Mouse (Mus musculus): ENCODE measurements around the gene Wwc2.

The Wwc2 gene

DNA sequence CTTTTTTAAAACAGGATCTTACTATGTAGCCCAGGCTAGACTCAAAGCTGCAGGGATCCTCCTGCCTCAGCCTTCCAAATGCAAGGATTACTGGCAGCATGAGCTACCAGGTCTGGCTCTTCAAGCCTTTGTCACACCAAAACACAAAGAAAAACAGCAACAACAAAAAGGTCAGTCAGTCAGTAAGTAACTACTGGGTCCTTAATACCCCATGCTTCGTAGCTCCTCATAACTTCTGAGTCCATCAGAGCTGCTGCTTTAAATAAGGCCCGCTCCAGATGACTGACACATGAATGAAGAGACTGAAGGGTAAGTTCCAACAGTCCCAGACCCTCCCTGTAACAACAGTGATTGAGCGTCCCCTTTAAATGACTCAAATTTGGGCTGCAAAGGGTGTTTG lies 90.8 kb downstream of the Wwc2 start:
- DNase-seq: no peak

DNA sequence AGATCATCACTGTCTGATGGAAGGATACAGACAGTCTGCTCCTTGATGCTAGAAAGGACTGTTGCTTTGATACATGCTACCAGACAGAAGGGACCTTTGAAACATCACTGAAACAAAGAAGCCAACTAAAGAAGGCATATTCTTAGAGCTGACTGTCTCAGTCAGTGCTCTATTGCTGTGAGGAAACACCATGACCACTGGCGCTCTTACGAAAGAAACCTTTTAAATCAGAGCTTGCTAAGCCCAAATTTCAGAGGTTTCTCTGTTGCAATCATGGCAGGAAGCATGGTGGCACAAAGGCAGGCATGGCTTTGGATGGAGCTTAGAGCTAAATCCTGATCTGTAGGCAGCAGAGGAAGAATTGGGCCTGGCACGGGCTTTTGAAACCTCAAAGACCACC lies 98.3 kb downstream of the Wwc2 start:
- DNase-seq: no peak

DNA sequence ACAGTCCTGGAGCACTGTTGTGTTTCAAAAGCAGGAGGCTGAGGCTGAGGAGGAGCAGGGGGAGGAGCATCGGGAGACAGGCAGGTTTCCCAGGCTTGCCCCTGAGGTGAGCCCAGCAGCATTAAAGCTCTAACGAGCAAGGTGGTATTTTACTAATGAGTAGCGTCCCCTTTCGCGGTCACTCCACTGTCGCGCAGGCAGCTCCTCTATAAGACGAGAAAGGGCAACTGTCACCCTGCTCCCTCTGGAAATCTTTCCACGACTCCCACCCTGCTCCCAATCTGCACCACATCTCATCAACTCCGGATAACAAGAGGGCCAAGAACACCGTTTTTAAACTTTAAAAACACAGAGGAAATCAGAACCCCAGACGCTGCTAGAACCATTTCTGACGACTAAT lies 99.1 kb downstream of the Wwc2 start:
- no peak for DNase-seq

GRCm38 (mm10) chr8:47890814-47891210 lies 99.9 kb downstream of the Wwc2 start:
- DNase-seq: no peak

DNA sequence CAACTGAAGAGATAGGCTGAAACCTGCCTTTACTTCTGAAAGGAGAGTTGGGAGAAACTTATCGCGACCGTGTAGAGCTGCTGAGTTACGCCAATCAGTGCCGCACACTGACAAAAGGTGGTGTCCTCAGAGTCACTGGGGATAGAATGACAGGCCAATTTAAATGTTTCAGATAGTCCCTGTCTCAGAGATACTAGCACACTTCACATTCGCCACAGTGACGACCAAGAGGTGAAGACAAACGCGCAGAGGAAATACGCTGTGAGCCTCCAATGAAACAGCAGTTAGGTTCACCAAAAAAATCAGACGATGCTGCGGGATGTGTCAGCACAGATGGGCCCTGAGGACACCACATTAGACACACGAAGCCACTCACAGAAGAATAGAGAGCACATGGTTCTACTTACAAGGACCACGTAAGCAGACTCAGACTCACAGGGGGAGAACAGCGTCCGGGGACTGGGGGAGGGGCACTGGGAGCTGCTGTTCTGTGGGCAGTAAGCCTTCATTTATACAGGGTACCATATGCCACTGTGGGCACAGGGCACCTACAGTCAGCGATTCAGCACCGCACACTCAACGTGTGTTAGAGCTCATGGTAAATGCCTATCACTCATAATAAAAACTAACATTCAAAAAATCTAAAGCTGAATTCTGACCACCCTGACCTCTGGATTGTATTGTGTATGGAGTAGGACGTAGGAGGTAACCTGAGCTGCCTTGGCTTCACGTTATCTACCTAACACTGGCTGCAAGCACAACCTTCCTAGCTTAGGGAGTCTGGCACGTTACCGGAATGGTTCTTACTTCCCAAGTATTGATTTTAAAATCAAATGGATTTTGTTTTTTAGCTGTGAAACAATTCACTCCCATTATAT lies 100.5 kb downstream of the Wwc2 start:
- no peak for DNase-seq

DNA sequence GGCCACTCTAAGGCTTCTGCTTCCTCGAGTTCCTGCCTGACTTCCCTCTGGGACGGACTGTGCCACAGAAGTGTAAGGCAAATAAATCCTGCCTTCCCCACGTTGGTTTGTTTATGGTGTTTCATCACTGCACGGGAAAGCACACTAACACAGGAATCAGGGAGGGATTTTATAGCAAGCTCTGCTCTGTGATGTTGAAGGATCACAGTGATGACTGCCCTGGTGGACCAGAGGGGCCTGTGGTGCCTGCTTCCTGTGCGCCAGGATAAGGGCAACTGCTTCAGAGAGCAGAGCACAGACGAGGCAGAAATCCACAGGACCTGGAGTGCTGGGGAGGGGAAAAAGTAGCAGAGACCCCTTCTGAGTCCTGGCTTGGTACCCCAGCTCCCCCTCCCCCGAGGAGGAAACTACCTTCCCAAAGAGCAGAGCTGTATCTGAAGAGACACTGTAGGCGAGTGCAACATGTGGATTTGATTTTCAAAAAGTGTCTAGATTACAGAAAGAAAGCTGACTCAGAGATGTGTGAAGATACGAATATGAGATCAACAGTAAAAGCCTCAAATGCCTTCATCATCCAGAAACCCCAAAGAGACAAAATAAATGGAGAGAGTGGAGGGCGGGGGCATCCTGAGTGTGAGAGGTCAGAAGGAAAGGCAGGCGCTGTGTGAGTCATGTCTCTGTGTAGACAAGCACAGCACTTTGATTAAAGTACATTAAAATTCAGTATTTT lies 101.7 kb downstream of the Wwc2 start:
- no peak for DNase-seq

DNA sequence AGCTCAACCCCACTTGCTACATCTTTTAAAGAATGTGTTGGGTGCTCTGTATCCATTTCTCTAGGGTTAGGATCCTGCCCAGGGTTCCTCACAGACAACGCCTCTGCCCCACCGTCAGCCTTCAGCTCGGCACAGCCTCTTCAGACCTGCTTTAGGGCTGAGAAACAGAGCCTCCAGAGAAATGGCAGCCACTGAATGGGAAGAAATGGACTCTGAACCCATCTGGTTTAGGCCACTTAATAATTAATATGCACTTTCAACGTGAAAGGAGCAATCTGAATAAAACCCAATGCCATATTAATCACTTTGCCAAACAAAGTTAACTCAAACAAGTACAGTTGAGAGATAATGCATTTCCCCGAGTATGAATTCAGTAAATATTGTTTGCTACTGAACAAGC lies 106.4 kb downstream of the Wwc2 start:
- DNase-seq: no peak

DNA sequence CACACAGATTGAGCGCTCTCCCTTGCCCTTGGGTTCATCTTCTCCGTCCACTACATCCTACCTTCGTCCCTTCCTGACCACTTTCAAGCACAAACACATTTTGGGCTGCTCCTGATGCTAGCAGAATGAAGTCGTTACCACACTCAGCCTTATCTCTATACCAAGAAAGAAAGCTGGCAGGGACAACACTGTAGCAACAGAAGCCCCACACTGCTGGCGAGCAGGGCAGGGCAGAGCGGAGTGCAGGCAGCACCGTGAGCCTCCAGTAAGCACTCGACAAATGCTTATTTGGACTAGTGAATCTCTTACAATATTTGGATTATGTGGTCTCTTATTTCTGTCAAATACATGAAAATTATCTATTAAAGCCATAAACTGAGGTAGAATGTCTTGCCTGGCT lies 107.0 kb downstream of the Wwc2 start:
- DNase-seq: no peak

GRCm38 (mm10) chr8:47878516-47878915 lies 112.2 kb downstream of the Wwc2 start:
- no peak for DNase-seq

DNA sequence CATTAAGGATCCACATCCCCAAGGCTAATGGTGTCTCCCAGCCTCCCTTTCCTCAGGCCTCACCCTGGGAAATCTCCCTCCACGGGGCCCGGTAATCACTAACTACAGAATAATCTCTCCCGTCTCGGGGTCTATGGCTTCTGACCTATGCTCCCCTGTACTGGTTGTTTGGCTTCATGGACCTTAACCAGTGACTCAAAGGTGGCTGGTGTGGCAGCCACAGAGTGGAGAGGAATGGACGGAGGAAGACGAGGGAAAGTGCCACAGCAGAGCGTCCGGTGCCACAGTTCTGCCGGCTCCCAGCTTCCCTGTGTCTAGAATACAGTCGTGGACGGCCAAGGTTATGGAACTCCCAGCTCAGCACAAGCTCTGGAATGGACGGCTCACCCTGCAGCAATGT lies 114.9 kb downstream of the Wwc2 start:
- DNase-seq: no peak

DNA sequence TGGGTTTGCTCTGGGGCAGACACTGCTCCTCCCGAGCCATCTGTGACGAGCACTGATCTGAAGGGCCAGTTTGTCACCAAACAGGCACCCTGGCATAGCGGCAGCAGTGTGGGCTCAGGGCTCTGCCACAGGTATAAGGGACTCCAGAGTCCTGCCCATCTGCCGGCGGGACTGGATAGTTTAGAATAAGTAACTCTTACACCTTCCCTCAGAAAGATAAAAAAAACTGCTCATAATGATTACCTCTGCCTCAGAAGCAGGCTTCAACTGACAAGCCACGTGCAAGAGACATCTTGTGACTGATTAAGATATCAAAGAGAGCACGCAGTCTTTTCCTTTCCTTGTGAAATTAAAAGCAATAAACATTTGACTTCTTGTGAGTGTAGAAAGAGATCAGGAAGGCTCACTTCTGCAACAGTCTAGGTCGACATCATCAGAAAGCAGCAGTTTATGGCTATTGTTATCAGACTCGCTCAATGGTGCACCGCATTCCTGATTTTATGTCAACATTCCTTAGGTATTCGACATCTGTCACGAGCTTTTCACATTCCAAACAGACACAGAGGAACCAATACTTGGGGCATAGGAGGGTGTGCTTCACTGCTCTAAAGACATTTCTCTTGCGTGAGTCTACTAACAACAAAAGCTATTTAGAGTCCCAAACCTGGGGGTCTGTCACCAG lies 116.1 kb downstream of the Wwc2 start:
- DNase-seq: no peak

GRCm38 (mm10) chr8:47872361-47873107 lies 118.2 kb downstream of the Wwc2 start:
- no peak for DNase-seq

GRCm38 (mm10) chr8:47867067-47867466 lies 123.7 kb downstream of the Wwc2 start:
- DNase-seq: peak; percentile 70 to 80

DNA sequence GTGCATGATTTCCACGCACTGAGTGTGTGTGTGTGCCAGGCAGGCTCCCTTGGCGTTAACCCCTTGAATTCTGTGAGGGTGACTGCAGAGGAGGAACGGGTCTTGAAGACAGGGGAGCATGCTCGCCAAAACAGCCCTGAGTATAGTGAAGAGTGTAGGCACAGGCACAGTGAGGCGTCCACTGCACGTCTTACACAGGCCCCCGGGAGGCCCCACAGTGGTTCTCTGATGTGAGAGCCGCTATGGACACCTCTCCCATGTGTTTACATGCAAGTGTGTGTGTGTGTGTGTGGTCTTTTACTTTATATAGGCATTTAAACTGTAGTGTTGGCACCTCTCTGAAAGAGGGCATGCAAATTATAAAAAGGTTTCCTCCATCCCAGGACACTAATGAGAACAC lies 124.2 kb downstream of the Wwc2 start:
- no peak for DNase-seq

DNA sequence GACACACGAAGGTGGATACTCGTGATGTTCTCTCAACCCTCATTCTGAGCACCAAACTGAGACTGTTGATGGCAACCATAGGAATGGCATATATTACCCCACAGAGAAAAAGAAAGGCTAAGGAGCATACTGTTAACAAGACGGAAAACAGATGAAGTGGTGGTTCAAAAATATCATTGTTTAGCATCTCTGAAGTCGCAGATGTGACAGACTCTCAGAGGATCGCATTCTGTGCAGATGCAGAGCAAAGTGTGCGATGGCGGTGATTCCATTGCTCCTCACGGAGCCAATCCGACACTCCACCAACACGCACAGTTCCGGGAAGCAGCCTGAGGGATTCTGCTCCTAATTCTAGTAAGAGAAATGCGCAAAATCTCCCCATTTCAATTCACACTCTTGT lies 131.5 kb downstream of the Wwc2 start:
- no peak for DNase-seq

- DNase-seq: no peak
Observed at GRCm38 (mm10) chr8:47853356-47853755, 137.4 kb downstream of the Wwc2 start.

- no peak for DNase-seq
Observed at GRCm38 (mm10) chr8:47852737-47853136, 138.0 kb downstream of the Wwc2 start.

DNA sequence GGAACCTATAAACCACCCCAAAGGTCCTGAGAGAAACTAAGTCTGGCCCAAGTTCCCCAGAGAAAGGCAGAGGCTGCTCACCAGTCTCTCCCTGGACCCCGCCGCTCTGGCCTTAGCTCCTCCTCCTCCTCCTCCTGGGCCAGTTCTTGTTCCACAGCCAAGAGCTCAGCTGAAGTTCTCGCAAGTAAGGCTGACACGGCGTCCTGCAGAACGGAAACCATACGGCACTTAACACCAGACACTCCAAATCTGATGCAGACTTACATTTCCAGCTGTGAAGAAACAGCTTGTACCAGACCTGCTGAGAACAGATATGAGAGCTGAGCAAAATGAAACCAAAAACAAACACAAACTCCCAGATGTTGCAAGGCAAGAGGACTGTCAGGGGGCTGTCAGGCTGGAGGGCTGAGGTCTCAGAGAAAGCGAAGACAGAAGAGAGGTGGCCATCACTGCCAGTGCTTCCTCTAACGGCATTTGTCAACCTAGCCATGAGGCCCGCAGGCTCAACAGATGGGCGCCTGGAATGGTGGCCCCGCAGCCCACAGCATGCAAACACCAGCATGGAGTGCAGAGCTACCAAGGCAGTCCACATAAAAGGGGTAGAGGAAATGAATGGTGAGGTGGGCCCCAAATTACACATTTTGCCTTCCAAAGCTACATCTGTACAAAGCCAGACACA lies 138.8 kb downstream of the Wwc2 start:
- DNase-seq: no peak

GRCm38 (mm10) chr8:47849842-47850241 lies 140.9 kb downstream of the Wwc2 start:
- no peak for DNase-seq

DNA sequence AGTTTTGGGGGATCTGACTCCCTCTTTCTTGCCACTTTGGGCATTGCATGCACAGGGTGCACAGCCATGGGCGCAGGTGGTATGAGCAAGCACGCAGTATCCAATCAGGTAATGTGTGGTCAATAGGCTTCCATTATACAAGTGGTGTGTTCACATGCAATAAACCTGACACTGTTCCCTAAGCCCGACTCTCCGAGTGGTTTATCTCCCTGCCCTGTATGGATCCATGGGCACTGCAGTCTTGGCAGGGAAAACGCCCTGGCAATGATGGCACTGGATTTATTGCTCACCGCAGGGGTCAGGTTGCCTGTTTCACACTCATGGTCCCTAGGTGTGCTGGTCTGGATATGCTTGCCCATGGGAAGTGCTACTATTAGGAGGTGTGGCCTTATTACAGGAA lies 142.8 kb downstream of the Wwc2 start:
- no peak for DNase-seq

- no peak for DNase-seq
Observed at GRCm38 (mm10) chr8:47847161-47847560, 143.6 kb downstream of the Wwc2 start.

DNA sequence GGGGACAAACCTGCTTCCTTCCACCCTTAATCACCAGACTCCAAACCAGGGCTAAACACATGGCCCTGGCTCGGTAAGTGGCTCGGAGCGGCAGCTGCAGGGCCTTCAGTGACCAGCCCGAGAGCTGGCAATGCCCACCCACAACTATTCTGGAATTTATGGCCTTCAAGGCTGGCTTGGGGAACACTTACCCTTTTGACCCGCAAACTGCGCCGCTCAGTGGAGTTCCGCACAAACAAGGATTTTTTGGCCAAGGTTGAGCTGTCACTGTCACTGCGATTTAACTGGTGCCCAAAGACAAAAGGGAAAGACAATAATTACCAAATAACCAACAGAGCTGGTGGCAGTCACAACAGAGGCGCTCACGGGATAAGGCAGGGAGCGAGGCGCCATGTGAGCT lies 144.8 kb downstream of the Wwc2 start:
- no peak for DNase-seq
